Mouse (Mus musculus) ES-Bruce4 (cell line): Measurements from ENCODE around the gene Selenov. TPM values are rescaled to one million over a fixed set of nuclear protein-coding genes. Genes with fewer than 3 reads are reported as not detected.

Experiments
- H3K27ac ChIP-seq: 2 replicates; pipeline ENCODE4 v1.5.1; 2012; ENCODE audit warnings: low read length, inconsistent platforms; ENCODE audit not compliant: insufficient read depth
- H3K27me3 ChIP-seq: 2 replicates; pipeline ENCODE4 v1.6.1; 2012; ENCODE audit warnings: mild to moderate bottlenecking, low read length, inconsistent platforms; ENCODE audit not compliant: control insufficient read depth, poor library complexity, insufficient read depth, severe bottlenecking
- H3K36me3 ChIP-seq: 2 replicates; pipeline ENCODE4 v1.6.1; 2012; ENCODE audit warnings: inconsistent platforms, mild to moderate bottlenecking, low read length, moderate library complexity; ENCODE audit not compliant: control insufficient read depth, poor library complexity, insufficient read depth, severe bottlenecking
- H3K4me1 ChIP-seq: one replicate; pipeline ENCODE4 v1.8.1; 2011; ENCODE audit warnings: low read length; ENCODE audit not compliant: control insufficient read depth, insufficient read depth
- H3K4me3 ChIP-seq: 2 replicates; pipeline ENCODE4 v1.5.1; 2011; ENCODE audit warnings: low read depth, mild to moderate bottlenecking, low read length
- H3K9ac ChIP-seq: 2 replicates; pipeline ENCODE4 v1.6.1; 2012; ENCODE audit warnings: low read depth, mild to moderate bottlenecking, inconsistent platforms; ENCODE audit not compliant: poor library complexity, severe bottlenecking
- H3K9me3 ChIP-seq: replicated peaks from 2 replicates; pipeline ENCODE4 v1.6.1; 2012; ENCODE audit warnings: mild to moderate bottlenecking, low read length, inconsistent platforms; ENCODE audit not compliant: control insufficient read depth, poor library complexity, insufficient read depth, severe bottlenecking
- CTCF ChIP-seq: IDR thresholded peaks from one replicate; pipeline ENCODE4 v1.8.1; 2011; ENCODE audit warnings: low read depth, low read length
- EP300 ChIP-seq: IDR thresholded peaks from 2 replicates; pipeline ENCODE4 v1.6.1; 2011; ENCODE audit warnings: low read depth, low read length; ENCODE audit not compliant: insufficient read depth
- POLR2A ChIP-seq: IDR thresholded peaks from one replicate; pipeline ENCODE4 v1.8.1; 2011; ENCODE audit warnings: low read length; ENCODE audit not compliant: insufficient read depth
- polyA plus RNA-seq: library from polyadenylated mRNA; stranded (reverse); fragments of >200 nt; gene quantifications from 2 replicates; pipeline ENCODE4 v1.2.4, GENCODE M21; 2011; ENCODE audit warnings: low read depth; ENCODE audit not compliant: missing spikeins, insufficient read depth, insufficient read length

Selenov gene
- polyA plus RNA-seq, 1 experiment = 3.2 TPM

GRCm38 (mm10) chr7:28328260-28328659 is 37.3 kb upstream of the Selenov start:
- no peaks in the 10 kb centered on the region for H3K9me3 ChIP-seq
- no peaks in the 10 kb centered on the region for H3K27me3 ChIP-seq
- no peak overlapping the region for H3K9ac ChIP-seq
- no peak overlapping the region for H3K4me3 ChIP-seq
- H3K4me1 ChIP-seq = no peaks in the 10 kb centered on the region
- peaks cover 74% of the 10 kb centered on the region for H3K36me3 ChIP-seq
- TF ChIP-seq CTCF = no peak
- no peak for TF ChIP-seq POLR2A
- TF ChIP-seq EP300 = no peak
- H3K27ac ChIP-seq = no peak overlapping the region

- no peak overlapping the region for H3K9ac ChIP-seq
- H3K36me3 ChIP-seq = peaks cover 88% of the 10 kb centered on the region
- no peaks in the 10 kb centered on the region for H3K9me3 ChIP-seq
- H3K4me1 ChIP-seq = no peaks in the 10 kb centered on the region
- TF ChIP-seq POLR2A = no peak
- no peak overlapping the region for H3K27ac ChIP-seq
- H3K27me3 ChIP-seq = no peaks in the 10 kb centered on the region
- no peak overlapping the region for H3K4me3 ChIP-seq
Measured at GRCm38 (mm10) chr7:28326457-28326856, 35.5 kb upstream of the Selenov start.

GRCm38 (mm10) chr7:28325293-28325692 is 34.3 kb upstream of the Selenov start:
- no peak overlapping the region for H3K9ac ChIP-seq
- TF ChIP-seq POLR2A = no peak
- TF ChIP-seq EP300 = no peak
- no peak for TF ChIP-seq CTCF
- H3K36me3 ChIP-seq = peaks cover 80% of the 10 kb centered on the region
- H3K27ac ChIP-seq = no peak overlapping the region
- H3K4me3 ChIP-seq = no peak overlapping the region
- H3K9me3 ChIP-seq = no peaks in the 10 kb centered on the region
- H3K27me3 ChIP-seq = no peaks in the 10 kb centered on the region
- H3K4me1 ChIP-seq = no peaks in the 10 kb centered on the region

- no peak for TF ChIP-seq POLR2A
- no peak for TF ChIP-seq EP300
- no peak for TF ChIP-seq CTCF
Measured at GRCm38 (mm10) chr7:28321974-28322720, 31.2 kb upstream of the Selenov start.

GRCm38 (mm10) chr7:28318714-28319113 is 27.7 kb upstream of the Selenov start:
- Histone ChIP-seq H3K9me3 (no peaks in the 10 kb centered on the region), H3K27ac (no peak overlapping the region), H3K4me1 (no peaks in the 10 kb centered on the region), H3K27me3 (no peaks in the 10 kb centered on the region), H3K4me3 (no peak overlapping the region), H3K9ac (no peak overlapping the region), H3K36me3 (peaks cover 66% of the 10 kb centered on the region)
- TF ChIP-seq CTCF (no peak), EP300 (no peak), POLR2A (no peak)

More at GRCm38 (mm10) chr7:28321974-28322720, 31.2 kb upstream of the Selenov start:
- Histone ChIP-seq H3K36me3 (peaks cover 81% of the 10 kb centered on the region), H3K27me3 (no peaks in the 10 kb centered on the region), H3K4me3 (no peak overlapping the region), H3K9ac (no peak overlapping the region), H3K4me1 (no peaks in the 10 kb centered on the region), H3K27ac (no peak overlapping the region), H3K9me3 (no peaks in the 10 kb centered on the region)

GRCm38 (mm10) chr7:28318036-28318435 is 27.1 kb upstream of the Selenov start:
- Histone ChIP-seq H3K4me1 (no peaks in the 10 kb centered on the region), H3K9ac (no peak overlapping the region), H3K27ac (no peak overlapping the region), H3K27me3 (no peaks in the 10 kb centered on the region), H3K36me3 (peaks cover 61% of the 10 kb centered on the region), H3K4me3 (no peak overlapping the region), H3K9me3 (no peaks in the 10 kb centered on the region)
- no peak for TF ChIP-seq EP300
- no peak for TF ChIP-seq CTCF
- TF ChIP-seq POLR2A = no peak
